Comparison of ENCODE assay signal across 37 mouse cellular contexts in the genomic region with DNA sequence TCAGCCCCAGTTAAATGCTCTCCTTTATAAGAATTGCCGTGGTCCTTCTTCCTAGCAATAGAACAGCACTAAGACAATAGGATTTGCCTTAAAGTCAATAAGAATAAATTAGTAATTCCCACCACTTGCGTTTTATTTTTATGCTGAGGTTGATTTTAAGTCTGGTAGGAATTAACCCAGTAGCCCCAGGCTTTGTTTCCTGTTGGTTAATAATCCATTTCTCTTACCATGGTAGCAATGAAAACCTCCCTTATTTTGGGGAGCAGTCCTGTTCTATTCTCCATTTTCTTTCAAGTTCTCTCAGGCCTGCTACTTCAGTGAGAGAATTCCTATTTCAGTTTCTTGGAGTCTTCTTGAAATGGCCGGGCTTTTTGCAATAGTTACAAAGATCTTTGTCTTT. TPM values are rescaled to one million over a fixed set of nuclear protein-coding genes. Genes with fewer than 3 reads are reported as not detected.
"Had no signal": no experiment of that assay in that cellular context is flagged by ENCODE, and none has a peak within 500 bp of the region (broad histone marks: within the 10 kb centered on the region; RNA-seq: fewer than 3 reads in every experiment).

No protein-coding gene starts in this region.

- H3K27ac ChIP-seq: heart, embryonic 10.5 days; heart, embryonic 13.5 days; heart, embryonic 15.5 days; hindbrain, embryonic 10.5 days; hindbrain, embryonic 12.5 days; hindbrain, embryonic 13.5 days; hindbrain, embryonic 14.5 days; hindbrain, embryonic 15.5 days; hindbrain, postnatal 0 days; intestine, embryonic 15.5 days; kidney, embryonic 15.5 days; kidney, postnatal 0 days; layer of hippocampus, adult 2 months; left cerebral cortex, adult 2 months had no signal

- H3K36me3 ChIP-seq: heart, embryonic 10.5 days; heart, embryonic 12.5 days; heart, embryonic 13.5 days; heart, embryonic 15.5 days; hindbrain, embryonic 10.5 days; hindbrain, embryonic 12.5 days; hindbrain, embryonic 13.5 days; hindbrain, embryonic 15.5 days; intestine, embryonic 15.5 days; kidney, embryonic 15.5 days had no signal

- H3K4me2 ChIP-seq: heart, embryonic 11.5 days; heart, embryonic 12.5 days; heart, embryonic 13.5 days; heart, embryonic 15.5 days; hindbrain, embryonic 12.5 days; hindbrain, embryonic 13.5 days; hindbrain, embryonic 14.5 days; hindbrain, embryonic 15.5 days; intestine, embryonic 15.5 days; kidney, embryonic 15.5 days had no signal

- H3K9ac ChIP-seq: heart, embryonic 12.5 days; heart, embryonic 13.5 days; heart, embryonic 15.5 days; hindbrain, embryonic 12.5 days; hindbrain, embryonic 13.5 days; hindbrain, embryonic 14.5 days; hindbrain, embryonic 15.5 days; intestine, embryonic 15.5 days; kidney, embryonic 15.5 days had no signal

- H3K27me3 ChIP-seq: heart, embryonic 12.5 days; heart, embryonic 13.5 days; heart, embryonic 15.5 days; hindbrain, embryonic 12.5 days; hindbrain, embryonic 13.5 days; hindbrain, embryonic 15.5 days; intestine, embryonic 15.5 days; kidney, embryonic 15.5 days had no signal

- DNase-seq: heart, postnatal 10 days; heart, postnatal 14 days; heart, postnatal 36 days; heart, postnatal 4 days; kidney, adult 11 months; kidney, adult 18-20 months; kidney, adult 8-10 months; kidney, postnatal 10 days; kidney, postnatal 14 days; kidney, postnatal 25 days; kidney, postnatal 36 days; kidney, postnatal 4 days; layer of hippocampus, adult 9-11 months; layer of hippocampus, postnatal 36 days had no signal

- H3K4me1 ChIP-seq: hindbrain, embryonic 12.5 days had no signal

- H3K9me3 ChIP-seq: heart, embryonic 10.5 days; heart, embryonic 12.5 days; heart, embryonic 13.5 days; heart, embryonic 15.5 days; hindbrain, embryonic 10.5 days; hindbrain, embryonic 12.5 days; hindbrain, embryonic 13.5 days; hindbrain, embryonic 15.5 days; intestine, embryonic 15.5 days; kidney, embryonic 15.5 days had no signal

- H3K4me3 ChIP-seq: heart, embryonic 10.5 days; heart, embryonic 12.5 days; heart, embryonic 13.5 days; heart, embryonic 15.5 days; hindbrain, embryonic 10.5 days; hindbrain, embryonic 12.5 days; hindbrain, embryonic 13.5 days; hindbrain, embryonic 15.5 days; intestine, embryonic 15.5 days; kidney, embryonic 15.5 days; layer of hippocampus, adult 2 months; left cerebral cortex, adult 2 months had no signal

- ATAC-seq: hindbrain, embryonic 16.5 days; hindbrain, postnatal 0 days; inflammation-experienced regulatory T-cells, adult 6 months; intestine, embryonic 15.5 days; intestine, embryonic 16.5 days; intestine, postnatal 0 days had no signal

RNA-seq across cellular contexts. Expression of gene Mfsd4b2, which starts 22.5 kb away (rescaled TPM):
- polyA plus RNA-seq: heart, embryonic 10.5 days; heart, embryonic 11.5 days; heart, embryonic 12.5 days; heart, embryonic 13.5 days; heart, embryonic 14.5 days; heart, embryonic 15.5 days; heart, postnatal 0 days; hindbrain, embryonic 10.5 days; hindbrain, embryonic 11.5 days; hindbrain, embryonic 12.5 days; hindbrain, embryonic 13.5 days; hindbrain, embryonic 14.5 days; hindbrain, embryonic 15.5 days; hindbrain, postnatal 0 days; inflammation-experienced regulatory T-cells, adult 6 months; kidney, embryonic 15.5 days; kidney, postnatal 0 days had no signal

RNA-seq across cellular contexts. Expression of gene Mfsd4b3, which starts 55.8 kb away (rescaled TPM):
- polyA plus RNA-seq: hindbrain, postnatal 0 days; inflammation-experienced regulatory T-cells, adult 6 months had no signal
